Mouse (Mus musculus): ENCODE measurements at regions not wholly inside any gene's neighbourhood (a gene's known extent, or its start where the extent isn't known, plus 50 kb on each side); places are given as distances from the start of the nearest gene placed in this dataset.
A peak's percentile ranks its signal among the peaks of the same experiment; 100 is the strongest.

DNA sequence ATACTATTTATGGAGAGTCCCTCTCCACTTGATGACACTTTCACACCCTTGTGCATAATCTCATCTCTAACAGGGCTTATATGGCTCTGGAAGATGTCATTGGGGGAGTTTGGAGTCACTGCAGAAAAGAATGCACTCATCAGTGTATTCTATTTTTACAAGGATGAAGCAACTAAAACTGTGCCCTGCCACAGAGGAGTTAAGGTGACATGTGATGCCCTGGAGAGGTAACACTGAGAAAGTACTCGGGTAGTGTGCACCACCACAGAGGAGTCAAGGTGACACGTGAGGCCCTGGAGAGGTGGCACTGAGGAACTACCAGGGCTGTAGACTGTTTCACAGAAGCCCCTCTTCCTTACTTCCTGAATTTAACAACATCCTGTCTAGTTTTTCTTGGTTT is 53.2 kb downstream of the Tigd2 start:
- no peak for DNase-seq (ENCODE audit: low read depth, low spot score)

DNA sequence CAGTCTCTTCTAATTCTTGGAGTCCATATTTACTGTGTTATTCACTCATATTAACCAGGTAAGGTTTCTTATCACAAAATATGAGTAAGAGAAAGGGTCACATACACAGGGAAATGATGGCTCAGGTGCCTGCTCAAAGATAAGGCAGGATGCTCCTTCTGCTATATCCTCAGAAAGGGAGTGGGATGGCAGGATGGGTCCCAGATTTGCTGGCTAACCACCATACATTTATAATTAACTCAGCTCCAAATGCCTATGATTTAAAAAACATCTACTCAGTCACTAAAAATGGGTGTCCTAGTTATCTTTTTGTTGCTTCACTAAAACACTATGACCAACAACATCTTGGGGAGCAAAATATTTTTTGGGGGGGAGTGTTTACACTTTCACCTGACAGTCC is 56.3 kb downstream of the Tigd2 start:
- DNase-seq (ENCODE audit: low read depth, low spot score), result peak; percentile 17

DNA sequence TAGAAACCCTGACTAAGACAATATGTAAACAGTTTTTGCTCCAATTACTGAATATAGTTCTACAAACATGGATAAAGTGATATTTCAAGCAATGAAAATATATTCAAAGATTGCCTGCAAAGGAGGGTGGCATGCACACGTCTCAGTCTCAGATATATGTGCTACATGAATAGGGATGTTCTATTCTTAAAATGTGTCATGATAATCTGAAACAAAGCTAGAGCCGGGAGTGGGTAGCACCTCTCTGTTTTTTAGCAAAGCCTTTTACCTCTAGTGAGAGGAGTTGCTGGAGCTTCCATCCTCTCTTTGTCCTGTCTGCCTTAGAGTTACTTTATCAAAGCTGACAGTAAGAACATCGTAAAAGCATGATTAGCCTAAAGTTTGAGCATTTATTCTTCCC is 65.5 kb downstream of the Tigd2 start:
- DNase-seq (ENCODE audit: low read depth, low spot score), result peak; percentile 46

Measured in brain, adult 2 months (tissue).